Mouse (Mus musculus) kidney, adult 9 months (tissue): ENCODE data around the gene Bicc1.
"Not testable (repeated sequence)": the region's sequence is repeated elsewhere in the genome, so short reads cannot be mapped to it uniquely, and the experiment has no call there.

Experiments
- DNase-seq: peaks from one replicate; pipeline ENCODE4 v3.0.0; 2022

The Bicc1 gene

GRCm38 (mm10) chr10:70987396-70987795, 172.1 kb downstream of the Bicc1 start:
- no peak for DNase-seq

GRCm38 (mm10) chr10:70983036-70983670, 176.3 kb downstream of the Bicc1 start:
- DNase-seq: peak; percentile 60

GRCm38 (mm10) chr10:70982156-70982555, 177.3 kb downstream of the Bicc1 start:
- no peak for DNase-seq

GRCm38 (mm10) chr10:70979657-70980056, 179.8 kb downstream of the Bicc1 start:
- DNase-seq: no peak

GRCm38 (mm10) chr10:70977141-70977540, 182.4 kb downstream of the Bicc1 start:
- no peak for DNase-seq

GRCm38 (mm10) chr10:70976633-70977032, 182.9 kb downstream of the Bicc1 start:
- no peak for DNase-seq

GRCm38 (mm10) chr10:70971156-70971555, 188.3 kb downstream of the Bicc1 start:
- no peak for DNase-seq

GRCm38 (mm10) chr10:70968848-70969683, 190.4 kb downstream of the Bicc1 start:
- no peak for DNase-seq

- DNase-seq: peak; percentile 71
Observed at GRCm38 (mm10) chr10:70966642-70967345, 192.7 kb downstream of the Bicc1 start.

- DNase-seq: no peak
Observed at GRCm38 (mm10) chr10:70964706-70965105, 194.8 kb downstream of the Bicc1 start.

GRCm38 (mm10) chr10:70963599-70964193, 195.8 kb downstream of the Bicc1 start:
- peak; percentile 72 for DNase-seq

GRCm38 (mm10) chr10:70961641-70962040, 197.9 kb downstream of the Bicc1 start:
- DNase-seq: no peak

GRCm38 (mm10) chr10:70960396-70960795, 199.1 kb downstream of the Bicc1 start:
- DNase-seq: not testable (repeated sequence)

- no peak for DNase-seq
Observed at GRCm38 (mm10) chr10:70952770-70953147, 206.7 kb downstream of the Bicc1 start.

- no peak for DNase-seq
Observed at GRCm38 (mm10) chr10:70952056-70952769, 207.3 kb downstream of the Bicc1 start.

- no peak for DNase-seq
Observed at GRCm38 (mm10) chr10:70950105-70950424, 209.4 kb downstream of the Bicc1 start.

GRCm38 (mm10) chr10:70949254-70950104, 210.0 kb downstream of the Bicc1 start:
- DNase-seq: no peak

GRCm38 (mm10) chr10:70948276-70948675, 211.2 kb downstream of the Bicc1 start:
- no peak for DNase-seq

- DNase-seq: not testable (repeated sequence)
Observed at GRCm38 (mm10) chr10:70946121-70946520, 213.4 kb downstream of the Bicc1 start.

- no peak for DNase-seq
Observed at GRCm38 (mm10) chr10:70945076-70945475, 214.4 kb downstream of the Bicc1 start.

GRCm38 (mm10) chr10:70941623-70942022, 217.9 kb downstream of the Bicc1 start:
- DNase-seq: no peak

GRCm38 (mm10) chr10:70939751-70940150, 219.7 kb downstream of the Bicc1 start:
- no peak for DNase-seq
